Mouse (Mus musculus) lung, adult 2 months (tissue): ENCODE measurements around the gene Lyst.

Experiments
- CTCF ChIP-seq: fragments of 200-500 bp; IDR thresholded peaks from 2 replicates; pipeline ENCODE4 v1.5.1; 2011; ENCODE audit warnings: mild to moderate bottlenecking, low read length, control low read depth; ENCODE audit not compliant: insufficient read depth
- POLR2A ChIP-seq: fragments of 200-500 bp; IDR thresholded peaks from 2 replicates; pipeline ENCODE4 v1.6.1; 2011; ENCODE audit warnings: low read depth, mild to moderate bottlenecking, control low read depth, low read length, borderline replicate concordance; ENCODE audit errors: extremely low read depth

- no peak for TF ChIP-seq CTCF
- TF ChIP-seq POLR2A: peak; percentile 72; the same call in 1 of the 2 replicates
Observed at GRCm38 (mm10) chr13:13590048-13591011, at the start of gene Lyst.
